Mouse (Mus musculus): Measurements from ENCODE around the gene Slc35e4.
"Not testable (repeated sequence)": the region's sequence is repeated elsewhere in the genome, so short reads cannot be mapped to it uniquely, and the experiment has no call there.

Slc35e4 gene

GRCm38 (mm10) chr11:3918738-3919137 lies 4.3 kb upstream of the Slc35e4 start:
- DNase-seq (ENCODE audit: low read depth, low spot score): peak; percentile 18

- peak; percentile 85 for DNase-seq (ENCODE audit: low read depth, low spot score)
Measured at GRCm38 (mm10) chr11:3913316-3914108, 952 bp downstream of the Slc35e4 start.

- peak; percentile 29 for DNase-seq (ENCODE audit: low read depth, low spot score)
Measured at GRCm38 (mm10) chr11:3912875-3913271, 1.6 kb downstream of the Slc35e4 start.

GRCm38 (mm10) chr11:3912100-3912874 lies 2.2 kb downstream of the Slc35e4 start:
- DNase-seq (ENCODE audit: low read depth, low spot score): peak; percentile 4

GRCm38 (mm10) chr11:3911440-3911839 lies 3.0 kb downstream of the Slc35e4 start:
- DNase-seq (ENCODE audit: low read depth, low spot score): not testable (repeated sequence)

DNA sequence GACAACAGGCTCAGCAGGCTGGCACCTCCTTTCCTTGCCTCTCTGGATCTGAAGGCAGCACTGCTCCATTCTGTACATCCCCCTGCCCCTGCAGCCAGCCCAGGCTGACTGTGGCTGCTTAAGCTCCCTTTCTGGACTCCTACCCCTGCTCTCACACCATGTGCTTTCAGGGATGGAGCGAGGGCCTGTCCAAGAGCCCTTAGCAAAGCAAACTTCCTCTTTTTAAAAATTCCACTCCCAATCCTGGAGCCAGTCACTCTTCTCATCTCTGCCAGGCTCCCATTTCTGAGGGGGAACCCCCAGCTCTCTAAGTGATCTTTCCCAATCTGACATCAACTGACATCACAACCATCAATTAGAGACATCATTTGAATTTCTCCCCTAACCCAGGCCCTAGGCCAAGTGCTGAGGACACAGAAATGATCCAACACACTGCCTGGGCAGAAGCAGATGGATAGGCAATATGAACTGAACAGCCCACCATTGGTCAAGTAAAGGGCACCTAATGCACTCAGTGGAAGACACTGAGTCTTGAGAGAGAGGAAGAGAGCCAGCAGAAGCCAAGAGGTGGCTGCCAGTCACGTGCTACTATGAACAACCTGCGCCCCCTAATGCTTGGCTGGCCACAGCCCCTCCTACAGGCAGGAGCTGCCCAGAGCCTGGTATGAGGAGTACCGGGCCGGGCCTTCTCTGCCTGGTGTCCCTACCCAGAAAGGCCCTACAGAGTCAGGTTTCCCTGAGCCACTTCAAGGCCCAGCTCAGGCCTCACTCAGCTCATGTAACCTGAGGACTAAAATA lies 3.8 kb downstream of the Slc35e4 start:
- DNase-seq (ENCODE audit: low read depth, low spot score): no peak

DNA sequence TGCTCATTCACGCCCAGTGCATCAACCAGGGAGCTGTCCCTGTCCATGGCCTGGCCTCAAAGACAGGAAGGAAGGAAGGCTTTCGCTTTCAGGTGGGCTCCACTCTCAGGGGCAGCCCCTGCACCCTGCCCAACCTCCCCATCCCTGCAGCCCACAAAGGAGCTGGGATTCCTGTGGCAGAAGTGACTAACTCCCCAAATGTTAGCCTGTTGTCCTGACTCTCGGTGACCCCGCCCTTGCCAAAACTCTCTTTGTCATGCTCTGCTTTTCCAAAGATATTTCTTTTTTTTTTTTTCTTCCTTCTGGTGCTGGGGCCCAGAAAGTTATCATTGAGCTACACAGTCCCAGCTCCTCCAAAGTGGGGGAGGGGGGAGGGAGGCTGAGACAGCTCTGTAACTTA lies 5.2 kb downstream of the Slc35e4 start:
- no peak for DNase-seq (ENCODE audit: low read depth, low spot score)

GRCm38 (mm10) chr11:3905446-3905845 lies 9.0 kb downstream of the Slc35e4 start:
- DNase-seq (ENCODE audit: low read depth, low spot score): no peak

DNA sequence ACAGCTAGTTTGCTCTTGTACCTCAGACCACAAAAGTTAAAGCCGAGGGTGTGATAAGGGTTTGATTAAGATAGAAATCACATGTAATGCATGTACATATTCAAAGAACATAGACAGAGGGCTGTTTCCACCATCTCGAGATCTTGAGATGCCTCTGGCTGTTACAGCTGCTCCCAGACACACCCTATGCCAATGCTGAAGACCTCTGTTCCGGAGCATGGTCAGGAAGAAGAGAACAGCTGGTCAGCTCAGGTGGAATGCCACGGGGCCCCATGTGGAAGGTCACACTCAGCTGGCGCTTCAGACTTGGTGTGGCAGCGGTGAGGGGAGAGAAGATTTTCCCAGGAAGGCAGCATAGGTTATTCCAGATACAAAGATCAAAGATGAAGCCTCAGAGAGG lies 9.8 kb downstream of the Slc35e4 start:
- DNase-seq (ENCODE audit: low read depth, low spot score): no peak

DNA sequence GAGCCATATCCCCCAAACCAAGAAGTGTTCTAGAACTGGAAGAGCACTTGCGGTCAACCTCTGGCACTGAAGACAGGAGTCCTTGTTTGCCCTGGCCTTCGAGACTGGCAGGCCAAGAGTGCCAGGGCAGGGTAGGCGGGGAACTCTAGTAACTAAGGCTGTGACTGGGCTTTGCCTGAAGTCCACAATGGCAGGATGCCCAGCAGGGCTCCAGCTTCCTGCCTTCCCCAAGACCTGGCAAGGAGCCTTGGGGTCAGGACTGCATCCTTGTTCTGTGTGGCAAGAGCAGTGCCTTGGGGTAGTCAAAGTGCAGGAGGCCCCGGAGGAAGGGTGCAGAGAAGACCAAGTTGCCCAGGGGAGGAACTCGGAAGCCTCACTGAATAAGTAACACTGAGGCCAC lies 11.4 kb downstream of the Slc35e4 start:
- no peak for DNase-seq (ENCODE audit: low read depth, low spot score)

DNA sequence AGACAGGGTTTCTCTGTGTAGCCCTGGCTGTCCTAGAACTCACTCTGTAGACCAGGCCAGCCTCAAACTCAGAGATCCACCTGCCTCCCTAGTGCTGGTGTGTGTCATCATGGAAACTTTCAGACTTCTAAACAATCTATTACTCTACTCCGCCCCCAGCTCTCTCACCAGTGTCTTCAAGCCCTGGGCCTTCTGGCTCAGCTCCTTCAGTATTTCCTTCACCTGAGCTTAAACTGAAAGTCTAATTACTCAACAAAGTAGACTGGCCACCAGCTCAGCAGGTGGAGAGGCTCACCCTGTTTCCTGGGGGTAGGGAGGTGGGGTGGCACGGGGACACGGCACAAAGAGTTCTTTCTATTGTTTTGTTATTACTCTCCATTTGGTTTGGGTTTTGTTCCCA lies 11.9 kb downstream of the Slc35e4 start:
- DNase-seq (ENCODE audit: low read depth, low spot score): no peak

- no peak for DNase-seq (ENCODE audit: low read depth, low spot score)
Measured at GRCm38 (mm10) chr11:3900296-3900695, 14.2 kb downstream of the Slc35e4 start.

- no peak for DNase-seq (ENCODE audit: low read depth, low spot score)
Measured at GRCm38 (mm10) chr11:3895933-3896332, 18.5 kb downstream of the Slc35e4 start.

DNA sequence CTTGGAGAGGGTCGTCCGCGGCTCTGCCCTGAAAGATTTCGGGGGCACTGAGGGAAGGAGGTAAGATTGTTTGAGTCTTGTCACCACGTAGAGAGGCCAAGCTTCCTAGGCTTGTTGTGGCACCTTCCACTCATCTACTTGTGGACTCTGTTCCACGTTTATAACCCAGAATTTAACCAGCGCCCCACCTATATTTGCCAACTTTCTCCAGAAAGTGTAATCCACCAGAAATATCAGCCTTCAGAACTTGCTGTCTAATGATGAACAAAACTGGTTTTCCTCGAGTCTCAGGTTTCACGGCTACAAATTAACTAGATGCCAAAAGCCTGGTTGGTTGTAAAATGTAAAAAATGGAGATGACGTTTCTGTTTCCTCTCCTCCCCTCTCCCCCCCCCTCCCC lies 19.0 kb downstream of the Slc35e4 start:
- peak; percentile 47 for DNase-seq (ENCODE audit: low read depth, low spot score)

DNA sequence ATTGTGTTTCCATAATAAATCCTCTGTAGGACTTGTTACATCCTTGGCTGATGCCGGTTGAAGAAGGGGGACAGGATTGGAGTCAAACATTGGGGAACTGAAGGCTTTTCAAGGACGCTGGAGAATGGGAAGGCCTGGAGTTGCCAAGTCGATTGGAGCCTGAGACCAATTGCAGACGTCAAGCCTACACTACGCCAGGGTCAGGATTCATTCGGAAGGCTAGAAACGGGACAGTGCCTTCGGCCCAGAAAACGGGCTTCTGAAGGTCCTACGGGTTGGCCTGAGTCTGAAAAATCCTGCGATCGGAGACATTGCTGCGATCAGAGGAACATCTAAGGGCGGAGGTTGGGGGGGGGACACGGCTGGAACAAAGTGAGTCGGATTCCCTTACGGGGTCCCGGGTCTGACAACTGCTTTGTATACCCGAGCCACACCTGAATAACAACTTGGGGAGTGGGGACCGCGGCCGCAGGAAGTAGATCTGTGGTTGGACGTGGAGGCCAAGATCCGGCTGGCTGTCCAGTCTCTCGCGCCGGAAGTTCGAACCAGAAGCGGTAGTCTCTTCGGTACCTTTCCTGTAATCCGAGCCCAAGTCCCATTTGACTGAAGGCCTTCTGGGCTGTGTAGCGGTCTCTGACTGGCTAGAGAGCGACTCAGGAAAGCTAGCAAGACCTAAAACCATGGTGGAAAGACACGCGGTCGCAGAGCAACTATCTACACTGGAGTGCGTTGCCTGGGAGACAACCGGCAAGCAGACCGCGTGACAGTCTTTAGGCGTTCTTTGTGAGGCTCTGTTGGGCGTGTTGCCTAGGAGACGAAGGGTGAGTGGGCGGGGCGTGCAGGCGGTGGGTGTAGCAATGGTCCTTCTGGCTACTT lies 19.8 kb downstream of the Slc35e4 start, which contains the start of the genes 4921536K21Rik and Dusp18:
4921536K21Rik (minus strand) TSS at position 693 of the 876 bp plus-strand sequence.
Dusp18 (plus strand) TSS at position 835 of the 876 bp plus-strand sequence.
- DNase-seq (ENCODE audit: low read depth, low spot score): peak; percentile 96

GRCm38 (mm10) chr11:3893970-3894369 lies 20.5 kb downstream of the Slc35e4 start:
- DNase-seq (ENCODE audit: low read depth, low spot score): no peak

GRCm38 (mm10) chr11:3887331-3887730 lies 27.1 kb downstream of the Slc35e4 start:
- no peak for DNase-seq (ENCODE audit: low read depth, low spot score)

- no peak for DNase-seq (ENCODE audit: low read depth, low spot score)
Measured at GRCm38 (mm10) chr11:3883711-3884110, 30.8 kb downstream of the Slc35e4 start.

DNA sequence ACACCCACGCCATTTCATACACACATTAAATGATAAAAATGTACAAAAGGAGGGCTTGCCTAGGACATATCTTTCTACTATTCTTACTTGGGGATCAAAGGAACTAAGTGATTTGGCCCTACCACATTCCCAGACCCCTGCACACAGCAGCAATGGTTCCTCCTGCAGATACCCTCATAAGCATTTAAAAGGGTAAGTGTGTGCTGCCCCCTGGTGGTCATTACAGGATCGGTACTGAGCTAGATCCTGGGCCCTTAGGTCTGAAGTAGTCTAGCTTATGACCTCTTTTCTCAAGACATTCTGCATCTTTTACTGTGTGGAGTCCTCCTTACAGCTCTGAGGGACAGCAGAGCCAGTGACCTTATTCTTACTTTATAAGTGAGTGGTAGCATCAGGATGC lies 34.6 kb downstream of the Slc35e4 start:
- DNase-seq (ENCODE audit: low read depth, low spot score): peak; percentile 83

DNA sequence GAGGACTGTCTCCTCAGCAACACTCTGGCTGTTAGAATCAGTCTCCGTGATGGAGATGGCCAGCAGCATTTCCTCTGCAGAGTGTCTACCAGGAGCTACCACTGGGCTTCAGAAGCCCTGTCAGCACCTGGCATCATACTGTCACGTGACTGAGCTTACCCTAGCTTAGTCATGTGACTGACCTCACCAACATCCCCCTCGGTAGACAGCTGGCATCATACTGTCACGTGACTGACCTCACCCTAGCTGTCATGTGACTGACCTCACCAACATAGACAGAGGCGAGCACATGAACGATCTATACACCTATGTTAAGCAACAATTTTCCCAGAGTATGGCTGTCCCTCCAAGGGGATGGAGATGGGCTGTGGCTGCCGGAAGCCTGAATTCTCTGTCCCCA lies 35.8 kb downstream of the Slc35e4 start:
- DNase-seq (ENCODE audit: low read depth, low spot score): no peak

DNA sequence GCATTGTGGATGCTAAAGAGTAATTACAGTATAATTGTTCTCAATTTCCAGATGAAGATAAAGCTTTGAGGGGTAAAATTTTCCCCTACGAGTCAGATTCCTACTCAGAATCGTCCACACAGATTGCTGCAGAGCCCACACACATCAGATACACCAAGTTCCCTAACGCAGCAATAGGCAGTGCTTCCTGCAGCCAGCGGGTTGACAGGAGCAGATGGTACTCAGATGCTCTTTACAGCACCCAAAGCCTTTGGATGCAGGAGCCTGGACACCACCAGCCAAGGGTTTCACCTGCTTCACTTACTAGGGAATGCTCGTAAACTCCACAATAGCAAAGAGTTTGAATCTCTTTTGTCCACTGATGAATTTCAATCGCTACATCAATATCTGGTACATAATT lies 38.0 kb downstream of the Slc35e4 start:
- DNase-seq (ENCODE audit: low read depth, low spot score): no peak

Measured in mesoderm, embryonic 11.5 days (tissue).